Mouse (Mus musculus) mammary gland, adult 2 months (tissue): ENCODE data around the gene Capn13. TPM values are rescaled to one million over a fixed set of nuclear protein-coding genes. Genes with fewer than 3 reads are reported as not detected.

Experiments used
- polyA plus RNA-seq: library from polyadenylated mRNA; depleted of rRNA; stranded (reverse); fragments of >200 nt; gene quantifications from 2 replicates; pipeline ENCODE4 v1.2.3, GENCODE M21; 2012; ENCODE audit warnings: low replicate concordance; rRNA removed

Gene Capn13
- 0.12 and 0.14 TPM in 2 replicates for polyA plus RNA-seq

GRCm38 (mm10) chr17:73400862-73401261 lies at the start of gene Capn13:
Gene Capn13, minus strand, starts transcription at chr17:73400866.

